Mouse (Mus musculus) liver, adult 2 months (tissue): ENCODE results near the gene Tapbp. TPM values are rescaled to one million over a fixed set of nuclear protein-coding genes. Genes with fewer than 3 reads are reported as not detected.
A peak's percentile ranks its signal among the peaks of the same experiment; 100 is the strongest.

Experiments
- DNase-seq: peaks from one replicate; pipeline ENCODE4 v3.0.0-alpha.2; 2011; ENCODE audit warnings: low read depth, low spot score; ENCODE audit errors: extremely low read depth
- H3K27ac ChIP-seq: fragments of 200-500 bp; replicated peaks from 2 replicates; pipeline ENCODE4 v1.5.1; 2012; ENCODE audit warnings: low read depth, mild to moderate bottlenecking, control low read depth, inconsistent platforms, low read length; ENCODE audit not compliant: insufficient read depth
- H3K27me3 ChIP-seq: fragments of 200-500 bp; 2 replicates; pipeline ENCODE4 v1.6.1; 2012; ENCODE audit warnings: mild to moderate bottlenecking, moderate library complexity, low read length, inconsistent platforms; ENCODE audit not compliant: control insufficient read depth, insufficient read depth
- H3K36me3 ChIP-seq: fragments of 200-500 bp; 2 replicates; pipeline ENCODE4 v1.6.1; 2012; ENCODE audit warnings: low read length, inconsistent platforms; ENCODE audit not compliant: control insufficient read depth, insufficient read depth
- H3K4me1 ChIP-seq: fragments of 200-500 bp; 2 replicates; pipeline ENCODE4 v1.6.1; 2011; ENCODE audit warnings: low read length; ENCODE audit not compliant: control insufficient read depth, insufficient read depth
- H3K4me3 ChIP-seq: fragments of 200-500 bp; 2 replicates; pipeline ENCODE4 v1.5.1; 2011; ENCODE audit warnings: low read depth, mild to moderate bottlenecking, control low read depth, low read length, moderate library complexity; ENCODE audit not compliant: insufficient read depth
- H3K79me2 ChIP-seq: fragments of 200-500 bp; 2 replicates; pipeline ENCODE4 v1.6.1; 2012; ENCODE audit warnings: inconsistent platforms, mild to moderate bottlenecking, low read length, moderate library complexity; ENCODE audit not compliant: control insufficient read depth, insufficient read depth
- H3K9ac ChIP-seq: fragments of 200-500 bp; 2 replicates; pipeline ENCODE4 v1.6.1; 2012; ENCODE audit warnings: low read depth, mild to moderate bottlenecking, control low read depth, inconsistent platforms, low read length
- CTCF ChIP-seq: fragments of 200-500 bp; IDR thresholded peaks from 2 replicates; pipeline ENCODE4 v1.5.1; 2011; ENCODE audit warnings: low read depth, low read length, control low read depth
- POLR2A ChIP-seq: fragments of 200-500 bp; IDR thresholded peaks from 2 replicates; pipeline ENCODE4 v1.6.1; 2011; ENCODE audit warnings: low read length, control low read depth; ENCODE audit not compliant: insufficient read depth; ENCODE audit errors: extremely low read depth
- WGBS: fragments of 180-500 bp; shearing (Covaris S2); methylation state at CpG from one replicate; pipeline ENCODE4 v1.1.7; 2018; 5-methylcytosine and 5-hydroxymethylcytosine counted together
- polyA plus RNA-seq: library from polyadenylated mRNA; depleted of rRNA; stranded (reverse); fragments of >200 nt; gene quantifications from 2 replicates; pipeline ENCODE4 v1.2.3, GENCODE M21; 2012
- total RNA-seq: library from RNA; depleted of rRNA; stranded (reverse); fragments of >200 nt; gene quantifications from 2 replicates; pipeline ENCODE4 v1.2.3, GENCODE M21; 2014

Tapbp gene
- total and polyA plus RNA-seq, 2 experiments = 47.2 to 105 TPM

GRCm38 (mm10) chr17:33911813-33912414, 3.8 kb upstream of the Tapbp start:
- DNase-seq = no peak
- WGBS = 77% methylated on average over 28 of the region's 28 CpGs
- no peak overlapping the region for H3K27ac ChIP-seq
- H3K36me3 ChIP-seq = peaks cover 23% of the 10 kb centered on the region; the same call in 1 of the 2 replicates
- TF ChIP-seq POLR2A = no peak
- no peak for TF ChIP-seq CTCF
- H3K9ac ChIP-seq = no peak overlapping the region
- no peaks in the 10 kb centered on the region for H3K27me3 ChIP-seq
- H3K4me1 ChIP-seq = peaks cover 9% of the 10 kb centered on the region
- H3K4me3 ChIP-seq = no peak overlapping the region
- H3K79me2 ChIP-seq = peaks cover 23% of the 10 kb centered on the region

GRCm38 (mm10) chr17:33913264-33913663, 2.4 kb upstream of the Tapbp start:
- no peak overlapping the region for H3K27ac ChIP-seq
- 88% methylated on average over 10 of the region's 10 CpGs for WGBS
- H3K4me3 ChIP-seq = no peak overlapping the region
- peaks cover 23% of the 10 kb centered on the region; the same call in 1 of the 2 replicates for H3K36me3 ChIP-seq
- TF ChIP-seq CTCF (no peak), POLR2A (no peak)
- peaks cover 23% of the 10 kb centered on the region for H3K79me2 ChIP-seq
- DNase-seq = no peak
- no peaks in the 10 kb centered on the region for H3K27me3 ChIP-seq
- no peak overlapping the region for H3K9ac ChIP-seq
- peaks cover 10% of the 10 kb centered on the region for H3K4me1 ChIP-seq

DNA sequence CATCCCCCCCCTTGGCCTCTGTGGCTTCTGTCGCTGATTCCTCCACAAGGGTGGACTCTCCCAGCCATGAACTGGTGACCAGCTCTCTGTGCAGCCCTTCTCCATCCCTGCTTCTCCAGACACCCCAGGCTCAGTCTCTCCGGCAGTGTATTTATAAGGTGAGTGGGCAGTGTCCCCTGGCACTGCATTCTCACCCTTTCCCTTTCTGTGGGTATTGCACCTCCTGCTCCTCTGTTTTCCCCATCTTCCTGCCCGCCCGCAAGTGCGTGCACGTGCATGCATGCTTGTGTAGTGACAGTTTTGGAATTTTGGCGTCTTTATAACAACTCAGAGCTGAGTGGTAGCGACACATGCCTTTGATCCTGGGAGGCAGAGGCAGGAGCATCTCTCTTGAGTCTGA, 1.8 kb upstream of the Tapbp start:
- Histone ChIP-seq H3K27ac (no peak overlapping the region), H3K4me3 (no peak overlapping the region), H3K4me1 (peaks cover 14% of the 10 kb centered on the region), H3K36me3 (peaks cover 23% of the 10 kb centered on the region; the same call in 1 of the 2 replicates), H3K27me3 (no peaks in the 10 kb centered on the region), H3K79me2 (peaks cover 23% of the 10 kb centered on the region), H3K9ac (no peak overlapping the region)
- WGBS = 95% methylated on average over 8 of the region's 8 CpGs
- TF ChIP-seq CTCF (no peak), POLR2A (no peak)
- DNase-seq = no peak

DNA sequence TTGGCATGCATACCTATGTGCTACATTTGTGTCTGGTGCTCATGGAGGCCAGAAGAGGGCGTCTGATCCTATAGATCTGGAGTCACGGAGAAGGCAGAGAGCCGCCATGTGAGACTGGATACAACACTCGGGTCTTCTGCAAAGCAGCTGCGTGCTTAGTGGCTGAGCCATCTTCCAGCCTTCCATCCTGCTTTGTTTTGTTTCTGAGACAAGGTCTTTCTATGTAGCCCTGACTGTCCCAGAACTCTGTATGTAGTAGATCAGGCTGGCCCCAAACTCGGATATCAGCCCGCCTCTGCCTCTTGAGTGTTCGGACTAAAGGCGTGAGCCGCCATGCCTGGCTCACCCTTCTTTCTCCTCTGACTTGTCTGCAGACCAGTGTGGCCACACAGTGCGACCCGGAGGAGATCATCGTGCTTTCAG, 719 bp upstream of the Tapbp start:
- H3K27ac ChIP-seq = no peak overlapping the region
- 83% methylated on average over 13 of the region's 13 CpGs for WGBS
- H3K4me3 ChIP-seq = no peak overlapping the region
- H3K79me2 ChIP-seq = peaks cover 23% of the 10 kb centered on the region
- no peak for DNase-seq
- peaks cover 23% of the 10 kb centered on the region; the same call in 1 of the 2 replicates for H3K36me3 ChIP-seq
- H3K27me3 ChIP-seq = no peaks in the 10 kb centered on the region
- H3K9ac ChIP-seq = no peak overlapping the region
- peaks cover 15% of the 10 kb centered on the region for H3K4me1 ChIP-seq
- TF ChIP-seq POLR2A (no peak), CTCF (no peak)

- H3K4me1 ChIP-seq = peaks cover 11% of the 10 kb centered on the region
- no peak for DNase-seq
- peak overlapping the region; percentile 62 for H3K9ac ChIP-seq
- H3K79me2 ChIP-seq = peaks cover 15% of the 10 kb centered on the region
- no peak for TF ChIP-seq POLR2A
- under 1% methylated on average over 16 of the region's 20 CpGs for WGBS
- H3K27ac ChIP-seq = peak overlapping the region; percentile 22; the same call in 1 of the 2 replicates
- peaks cover 20% of the 10 kb centered on the region; the same call in 1 of the 2 replicates for H3K36me3 ChIP-seq
- H3K27me3 ChIP-seq = no peaks in the 10 kb centered on the region
- H3K4me3 ChIP-seq = peak overlapping the region; percentile 53
Measured at GRCm38 (mm10) chr17:33916294-33916693, 595 bp downstream of the Tapbp start.
